Mouse (Mus musculus) WW6 (cell line): ENCODE data around the gene Pigb.

Experiments used
- DNase-seq: peaks from one replicate; pipeline ENCODE4 v3.0.0-alpha.2; 2013; ENCODE audit warnings: low read depth, low spot score

Pigb gene

GRCm38 (mm10) chr9:72992576-72992975 lies 47.6 kb downstream of the Pigb start:
- DNase-seq, result no peak

- DNase-seq, result no peak
Measured at GRCm38 (mm10) chr9:72991420-72991819, 48.8 kb downstream of the Pigb start.

- DNase-seq, result no peak
Measured at GRCm38 (mm10) chr9:72988706-72989105, 51.5 kb downstream of the Pigb start.

GRCm38 (mm10) chr9:72987703-72988102 lies 52.5 kb downstream of the Pigb start:
- DNase-seq, result no peak

- DNase-seq, result peak; percentile 97
Measured at GRCm38 (mm10) chr9:72985250-72986220, 54.6 kb downstream of the Pigb start, which contains the start of the genes Ccpg1os and Ccpg1. Ccpg1os (minus strand) TSS chr9:72985382. Ccpg1 (plus strand) TSS chr9:72985429.

- no peak for DNase-seq
Measured at GRCm38 (mm10) chr9:72983066-72983465, 57.1 kb downstream of the Pigb start.

GRCm38 (mm10) chr9:72975242-72975641 lies 64.9 kb downstream of the Pigb start:
- no peak for DNase-seq

GRCm38 (mm10) chr9:72974734-72975133 lies 65.4 kb downstream of the Pigb start:
- no peak for DNase-seq

GRCm38 (mm10) chr9:72972984-72973383 lies 67.2 kb downstream of the Pigb start:
- DNase-seq, result no peak

- DNase-seq, result no peak
Measured at GRCm38 (mm10) chr9:72972435-72972834, 67.7 kb downstream of the Pigb start.

GRCm38 (mm10) chr9:72969874-72970273 lies 70.3 kb downstream of the Pigb start:
- DNase-seq, result peak; percentile 61

GRCm38 (mm10) chr9:72968349-72969061 lies 71.7 kb downstream of the Pigb start:
- DNase-seq, result no peak

- DNase-seq, result no peak
Measured at GRCm38 (mm10) chr9:72961959-72962358, 78.2 kb downstream of the Pigb start.

- no peak for DNase-seq
Measured at GRCm38 (mm10) chr9:72961346-72961745, 78.8 kb downstream of the Pigb start.

- peak; percentile 61 for DNase-seq
Measured at GRCm38 (mm10) chr9:72958521-72959450, 81.4 kb downstream of the Pigb start, which contains the start of the genes Dyx1c1 and Gm44503. Dyx1c1 (plus strand) TSS chr9:72958785. Gm44503 (plus strand) TSS chr9:72958852.
